Mouse (Mus musculus) neural tube, postnatal 0 days (tissue): ENCODE measurements around the gene Olfr228. TPM values are rescaled to one million over a fixed set of nuclear protein-coding genes. Genes with fewer than 3 reads are reported as not detected.

Experiments
- polyA plus RNA-seq: library from polyadenylated mRNA; unstranded; fragments of >200 nt; fragmentation: Nextera tagmentation; extraction: Ambion mirVana; gene quantifications from 2 replicates; pipeline ENCODE4 v1.2.1, GENCODE M21; 2015

Olfr228 gene
- polyA plus RNA-seq: not detected in 2 replicates

GRCm38 (mm10) chr2:86487286-86487685 lies at the start of gene Olfr228:
Gene Olfr228 (minus strand): TSS chr2:86487386.

GRCm38 (mm10) chr2:86508161-86508560 lies 21.0 kb upstream of the Olfr228 start, which contains the start of gene Olfr1076:
Gene Olfr1076 (plus strand): TSS chr2:86508461.

GRCm38 (mm10) chr2:86456169-86456568 lies 31.0 kb downstream of the Olfr228 start, which contains the start of gene Olfr1066:
Gene Olfr1066 (minus strand): TSS chr2:86456269.

GRCm38 (mm10) chr2:86450491-86450890 lies 36.7 kb downstream of the Olfr228 start, which contains the start of gene Olfr1065:
Gene Olfr1065 (minus strand): TSS chr2:86450591.

Other genes with a start within 250 kb of the Olfr228 start
- gene Olfr1048, start 247.1 kb downstream of the Olfr228 start, polyA plus RNA-seq: not detected in 2 replicates
- gene Olfr1049, start 229.1 kb downstream of the Olfr228 start, polyA plus RNA-seq: not detected in 2 replicates
- gene Olfr1051, start 208.3 kb downstream of the Olfr228 start, polyA plus RNA-seq: not detected in 2 replicates
- gene Olfr1052, start 194.9 kb downstream of the Olfr228 start, polyA plus RNA-seq: not detected in 2 replicates
- not detected in 2 replicates for gene Olfr1053, start 172.1 kb downstream of the Olfr228 start, polyA plus RNA-seq
- gene Olfr1054, start 152.0 kb downstream of the Olfr228 start, polyA plus RNA-seq: not detected in 2 replicates
- gene Olfr1055, start 137.1 kb downstream of the Olfr228 start, polyA plus RNA-seq: not detected in 2 replicates
- not detected in 2 replicates for gene Olfr1056, start 124.9 kb downstream of the Olfr228 start, polyA plus RNA-seq
- not detected in 2 replicates for gene Olfr1057, start 109.0 kb downstream of the Olfr228 start, polyA plus RNA-seq
- gene Olfr1058, start 98.8 kb downstream of the Olfr228 start, polyA plus RNA-seq: not detected in 2 replicates
- gene Olfr1061, start 73.3 kb downstream of the Olfr228 start, polyA plus RNA-seq: not detected in 2 replicates
- gene Olfr1062, start 60.6 kb downstream of the Olfr228 start, polyA plus RNA-seq: not detected in 2 replicates
- gene Olfr1065, start 36.8 kb downstream of the Olfr228 start, polyA plus RNA-seq: not detected in 2 replicates
- not detected in 2 replicates for gene Olfr1066, start 31.1 kb downstream of the Olfr228 start, polyA plus RNA-seq
- not detected in 2 replicates for gene Olfr1076, start 21.1 kb upstream of the Olfr228 start, polyA plus RNA-seq
- not detected in 2 replicates for gene Olfr1079, start 55.1 kb upstream of the Olfr228 start, polyA plus RNA-seq
- gene Olfr1080, start 70.8 kb upstream of the Olfr228 start, polyA plus RNA-seq: not detected in 2 replicates
- not detected in 2 replicates for gene Olfr1082, start 111.6 kb upstream of the Olfr228 start, polyA plus RNA-seq
- not detected in 2 replicates for gene Olfr1084, start 152.3 kb upstream of the Olfr228 start, polyA plus RNA-seq
- not detected in 2 replicates for gene Olfr1085, start 174.6 kb upstream of the Olfr228 start, polyA plus RNA-seq
- gene Olfr1086, start 192.7 kb upstream of the Olfr228 start, polyA plus RNA-seq: not detected in 2 replicates
- gene Olfr1087, start 211.0 kb upstream of the Olfr228 start, polyA plus RNA-seq: not detected in 2 replicates
- not detected in 2 replicates for gene Olfr1089, start 246.3 kb upstream of the Olfr228 start, polyA plus RNA-seq